Mouse (Mus musculus) fat pad, adult 2 months (tissue): ENCODE data around the gene Zfp950.
A peak's percentile ranks its signal among the peaks of the same experiment; 100 is the strongest.
"Not testable (repeated sequence)": the region's sequence is repeated elsewhere in the genome, so short reads cannot be mapped to it uniquely, and the experiment has no call there.

Experiments
- DNase-seq: peaks from one replicate; pipeline ENCODE4 v3.0.0-alpha.2; 2011; ENCODE audit warnings: low read depth, low spot score; ENCODE audit errors: extremely low read depth

The Zfp950 gene

GRCm38 (mm10) chr19:61140342-61141206, at the start of gene Zfp950:
TSS of gene Zfp950 (minus strand) at chr19:61140840.
- DNase-seq: peak; percentile 54

GRCm38 (mm10) chr19:61183590-61183989, 43.0 kb upstream of the Zfp950 start, which contains the start of gene Gm6020:
TSS of gene Gm6020 (plus strand) at chr19:61183890.
- not testable (repeated sequence) for DNase-seq

GRCm38 (mm10) chr19:61175756-61176324, 35.2 kb upstream of the Zfp950 start, which contains the start of gene Gm7102:
TSS of gene Gm7102 (minus strand) at chr19:61176309.
- no peak for DNase-seq

- DNase-seq: no peak
Observed at GRCm38 (mm10) chr19:61151701-61152420, 11.2 kb upstream of the Zfp950 start.

- DNase-seq: no peak
Observed at GRCm38 (mm10) chr19:61151372-61151700, 10.7 kb upstream of the Zfp950 start.

- no peak for DNase-seq
Observed at GRCm38 (mm10) chr19:61141299-61141698, 659 bp upstream of the Zfp950 start.

GRCm38 (mm10) chr19:61138655-61139054, 2.0 kb downstream of the Zfp950 start:
- DNase-seq: no peak

- no peak for DNase-seq
Observed at GRCm38 (mm10) chr19:61131096-61131495, 9.5 kb downstream of the Zfp950 start.

- no peak for DNase-seq
Observed at GRCm38 (mm10) chr19:61110184-61110583, 30.5 kb downstream of the Zfp950 start.

GRCm38 (mm10) chr19:61097764-61098163, 42.9 kb downstream of the Zfp950 start:
- DNase-seq: no peak

- no peak for DNase-seq
Observed at GRCm38 (mm10) chr19:61096776-61097175, 43.9 kb downstream of the Zfp950 start.

- no peak for DNase-seq
Observed at GRCm38 (mm10) chr19:61090541-61090940, 50.1 kb downstream of the Zfp950 start.

GRCm38 (mm10) chr19:61089001-61089400, 51.6 kb downstream of the Zfp950 start:
- DNase-seq: no peak

- no peak for DNase-seq
Observed at GRCm38 (mm10) chr19:61087781-61088180, 52.9 kb downstream of the Zfp950 start.

GRCm38 (mm10) chr19:61085217-61085616, 55.4 kb downstream of the Zfp950 start:
- DNase-seq: no peak

GRCm38 (mm10) chr19:61084149-61084940, 56.3 kb downstream of the Zfp950 start:
- no peak for DNase-seq

GRCm38 (mm10) chr19:61083006-61083405, 57.6 kb downstream of the Zfp950 start:
- DNase-seq: no peak

GRCm38 (mm10) chr19:61080251-61080749, 60.3 kb downstream of the Zfp950 start:
- peak; percentile 45 for DNase-seq

- DNase-seq: no peak
Observed at GRCm38 (mm10) chr19:61078622-61079021, 62.0 kb downstream of the Zfp950 start.

GRCm38 (mm10) chr19:61065011-61065410, 75.6 kb downstream of the Zfp950 start:
- DNase-seq: no peak

GRCm38 (mm10) chr19:61064386-61064785, 76.3 kb downstream of the Zfp950 start:
- no peak for DNase-seq
